Mouse (Mus musculus) kidney, adult 9 months (tissue): ENCODE measurements around the gene Ehbp1.
A peak's percentile ranks its signal among the peaks of the same experiment; 100 is the strongest.

Experiments
- DNase-seq: peaks from one replicate; pipeline ENCODE4 v3.0.0; 2022

The Ehbp1 gene

DNA sequence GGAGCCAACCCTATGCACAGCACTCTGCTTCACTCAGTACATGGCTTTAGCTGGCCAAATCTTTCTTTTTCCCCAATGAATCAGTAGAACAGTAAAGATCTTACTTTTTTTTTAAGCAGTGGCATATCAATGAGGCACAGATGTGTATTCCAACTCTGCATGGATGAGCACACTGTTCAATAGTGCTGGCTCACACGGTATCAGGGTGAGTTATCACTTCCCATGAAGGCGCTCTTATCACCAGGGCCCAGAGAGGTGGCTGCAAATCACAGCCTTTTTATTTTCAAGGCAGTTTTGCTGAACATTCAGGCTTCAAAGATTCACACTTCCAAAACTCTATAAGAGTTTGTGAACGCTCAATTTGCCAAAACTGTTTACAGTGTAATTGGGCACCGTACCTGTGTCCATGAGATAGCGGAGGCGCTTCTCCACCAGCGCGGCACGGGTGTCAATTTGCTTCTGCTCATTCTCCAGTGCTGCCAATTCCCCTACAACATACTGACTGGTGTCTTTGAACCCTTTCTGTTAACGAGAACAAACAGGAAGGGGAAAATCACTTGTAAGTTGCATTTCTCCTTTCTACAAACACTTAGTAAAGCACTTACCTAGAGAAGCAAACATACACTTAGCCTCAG lies 288.9 kb downstream of the Ehbp1 start:
- no peak for DNase-seq

DNA sequence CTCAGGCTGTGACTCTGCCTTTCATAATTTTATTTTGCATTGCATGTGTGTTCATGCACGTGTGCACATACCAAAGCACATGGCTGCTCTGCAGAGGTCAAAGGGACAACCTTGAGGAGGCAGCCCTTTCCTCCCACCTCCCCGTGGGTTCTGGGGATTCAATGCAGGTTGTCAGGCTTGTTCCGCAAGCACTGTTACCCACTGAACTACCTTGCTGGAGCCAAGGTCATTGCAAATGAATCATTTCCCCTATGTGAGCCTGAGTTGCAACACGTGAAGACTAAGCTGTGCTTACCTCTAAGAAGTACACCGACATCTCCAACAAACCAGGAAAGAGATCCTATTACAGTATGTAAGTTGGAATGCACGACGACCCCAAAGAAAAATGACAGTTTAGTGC lies 291.2 kb downstream of the Ehbp1 start:
- DNase-seq = peak; percentile 18

DNA sequence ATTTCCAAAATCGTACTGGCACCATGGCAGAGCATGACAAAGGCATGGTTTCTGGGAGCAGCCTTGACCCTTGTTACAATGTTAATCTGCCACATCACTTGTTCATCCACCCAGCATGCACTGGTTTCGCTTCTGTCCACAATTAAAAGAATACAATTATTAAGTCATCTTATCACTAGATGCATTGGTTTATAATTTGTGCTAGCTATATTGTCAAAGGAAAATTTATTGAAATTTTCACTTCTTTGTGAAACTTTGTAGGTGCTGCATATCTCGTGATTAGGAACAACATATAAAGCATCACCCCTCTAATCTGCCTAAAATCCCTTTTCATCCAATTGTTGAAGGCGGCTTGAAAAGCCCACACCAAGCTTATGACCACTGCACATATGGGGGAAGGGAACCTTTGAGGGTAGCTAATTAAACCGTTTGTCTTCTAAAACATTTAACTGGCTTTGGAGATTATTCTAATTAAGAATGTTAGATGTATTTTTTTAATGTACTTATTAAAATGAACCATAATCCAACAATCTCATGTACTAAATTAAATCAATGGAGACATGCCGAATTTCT lies 302.2 kb downstream of the Ehbp1 start:
- no peak for DNase-seq

DNA sequence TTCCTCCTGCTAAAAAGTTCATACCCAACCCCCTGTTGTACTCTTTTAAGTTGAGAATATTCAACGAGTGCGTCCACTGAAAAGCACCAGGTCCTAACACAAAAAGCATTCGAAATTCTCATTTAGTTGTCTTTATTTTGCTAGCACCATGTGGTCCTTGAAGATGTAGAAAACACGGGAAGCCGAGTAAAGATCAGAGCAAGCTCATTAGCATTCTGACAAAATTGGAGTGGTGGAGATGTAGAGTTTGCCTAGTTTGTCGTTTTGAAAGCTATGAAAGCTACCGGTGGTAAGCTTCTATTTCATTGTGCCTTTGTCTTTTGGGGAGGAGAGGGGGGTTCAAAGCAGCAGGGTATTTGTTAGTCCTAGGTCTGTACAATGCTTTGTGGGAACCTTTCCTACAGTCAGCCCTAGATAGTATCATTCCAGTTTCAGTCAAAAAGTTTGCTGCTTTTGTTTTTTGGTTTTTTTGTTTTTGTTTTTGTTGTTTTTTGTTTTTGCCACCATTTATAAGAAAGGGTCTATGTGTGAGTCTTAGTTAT lies 307.5 kb downstream of the Ehbp1 start:
- no peak for DNase-seq

DNA sequence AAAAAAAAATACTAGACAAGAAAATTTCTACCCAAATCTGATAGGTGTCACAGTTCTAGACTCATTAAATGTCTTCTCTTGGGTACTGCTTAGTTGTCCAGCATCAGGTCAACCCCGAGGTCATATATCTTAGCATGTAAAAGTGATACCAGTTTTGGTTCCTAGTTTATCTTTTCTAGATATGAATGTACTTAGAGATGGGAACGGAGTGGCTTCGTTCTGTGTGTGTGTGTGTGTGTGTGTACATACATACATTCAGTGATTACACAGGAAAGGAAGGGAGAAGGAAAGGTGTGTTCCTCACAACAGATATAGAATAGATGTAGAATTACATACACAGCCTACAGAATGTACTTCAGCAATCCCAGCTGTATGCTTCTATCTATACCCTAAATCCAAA lies 308.5 kb downstream of the Ehbp1 start:
- no peak for DNase-seq

DNA sequence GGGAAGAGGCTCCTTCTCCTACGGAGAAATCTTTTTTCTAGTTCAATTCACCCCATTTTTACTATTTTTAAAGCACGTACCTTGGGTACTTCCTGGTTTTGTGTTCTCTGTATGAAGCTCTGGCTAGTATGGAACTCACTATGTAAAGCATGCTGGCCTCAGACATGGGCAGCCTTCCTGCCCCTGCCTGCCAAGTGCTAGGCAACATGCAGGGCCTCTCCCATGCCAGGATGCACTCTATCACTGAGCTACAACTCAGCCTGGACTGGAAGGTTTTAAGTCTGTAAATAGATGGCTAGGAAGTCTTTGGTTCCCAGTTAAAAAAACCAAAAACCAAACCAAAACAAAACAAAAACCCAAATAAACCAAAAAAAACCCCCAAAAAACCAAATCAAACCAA lies 321.5 kb downstream of the Ehbp1 start:
- no peak for DNase-seq

DNA sequence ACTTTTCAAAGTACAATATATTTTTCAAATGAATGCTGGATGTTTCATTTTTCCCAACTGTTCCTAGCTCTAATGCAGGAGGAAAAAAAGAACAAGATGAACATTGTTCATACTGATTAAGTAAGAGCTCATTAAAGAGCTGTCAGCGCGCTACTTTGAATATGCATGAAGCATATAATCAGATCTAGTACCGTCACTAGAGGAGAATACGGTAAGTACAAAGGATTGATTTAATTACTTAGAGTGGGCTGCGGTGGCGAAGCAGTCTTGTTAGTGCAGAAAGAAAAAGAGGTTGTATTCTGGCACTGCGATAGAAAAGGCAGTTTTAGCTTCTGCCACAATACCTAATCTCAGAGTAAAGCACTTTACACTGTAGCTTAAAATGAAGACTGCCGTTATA lies 324.6 kb downstream of the Ehbp1 start:
- no peak for DNase-seq

DNA sequence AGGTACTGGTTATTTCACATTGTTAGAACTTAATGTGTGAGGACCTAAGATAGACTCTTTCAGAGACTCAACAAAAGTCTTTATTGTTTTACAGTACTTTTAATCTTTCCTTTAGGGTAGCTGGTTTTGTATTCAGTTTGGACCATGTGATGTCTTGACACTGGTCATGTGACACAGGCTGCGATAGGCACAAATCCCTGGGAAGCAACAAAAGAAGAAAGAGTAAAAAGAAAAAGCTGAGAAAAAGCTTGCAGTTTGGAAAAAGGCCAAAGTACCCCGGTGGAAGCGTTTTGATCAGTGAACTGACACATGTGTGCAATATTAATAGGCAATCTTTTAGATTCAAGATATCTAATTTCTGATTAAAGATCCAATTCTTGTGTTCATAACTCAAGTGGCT lies 325.8 kb downstream of the Ehbp1 start:
- DNase-seq = no peak

DNA sequence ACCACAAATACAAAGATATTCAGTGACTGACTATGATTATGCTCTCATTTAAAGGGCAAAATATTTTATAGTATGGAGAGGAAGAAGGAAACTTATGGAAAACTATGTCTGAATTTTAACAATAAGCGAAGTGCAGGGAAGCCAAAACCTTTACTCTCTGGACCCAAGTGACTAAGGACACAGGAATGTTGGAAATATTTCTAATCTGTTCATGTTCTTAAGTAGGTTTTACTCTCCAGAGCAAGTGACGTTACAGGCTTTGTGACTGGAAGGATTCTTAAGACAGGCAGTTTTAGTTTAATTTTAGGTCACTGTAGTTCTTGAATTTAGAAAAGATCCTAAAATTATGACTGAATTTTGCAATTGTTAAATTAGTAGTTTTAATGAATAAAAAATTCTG lies 333.3 kb downstream of the Ehbp1 start:
- no peak for DNase-seq

DNA sequence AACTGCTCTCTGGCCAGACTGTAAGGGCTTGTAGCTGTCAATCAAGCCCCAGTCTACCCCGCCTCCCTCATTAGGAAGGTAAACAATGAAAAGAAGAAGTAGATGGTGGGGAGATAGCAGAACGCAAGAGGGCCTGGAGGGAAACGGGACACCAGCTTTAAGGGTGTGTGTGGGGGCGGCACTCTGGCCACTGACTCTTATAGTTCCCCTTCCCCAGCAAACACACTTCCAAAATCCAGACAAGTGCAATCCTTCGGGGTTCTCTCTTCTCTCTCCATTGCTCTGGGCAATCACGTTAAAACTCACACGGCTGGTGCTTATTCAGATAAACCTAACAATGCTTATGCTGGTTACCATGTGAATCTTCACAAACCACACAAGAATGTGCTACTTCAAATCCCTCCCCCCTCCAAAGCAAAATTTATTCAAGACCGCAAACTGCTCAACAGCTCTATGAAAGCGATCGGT lies 333.9 kb downstream of the Ehbp1 start:
- no peak for DNase-seq

DNA sequence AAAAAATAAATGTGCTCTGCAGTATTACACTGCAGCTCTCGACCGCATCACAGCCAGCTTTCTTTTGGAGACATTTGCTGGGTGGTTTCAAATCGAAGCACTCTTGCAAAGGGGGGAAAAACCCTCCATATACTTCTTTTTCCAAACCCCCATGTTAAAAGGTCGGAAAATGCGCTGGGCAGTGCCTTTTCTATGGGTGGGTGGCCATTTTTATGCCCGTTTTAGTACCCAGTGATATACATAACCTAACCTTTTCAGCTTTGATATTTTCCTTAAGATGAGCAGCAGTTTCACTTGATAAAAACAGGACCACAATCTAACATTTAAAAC lies 334.3 kb downstream of the Ehbp1 start:
- no peak for DNase-seq

DNA sequence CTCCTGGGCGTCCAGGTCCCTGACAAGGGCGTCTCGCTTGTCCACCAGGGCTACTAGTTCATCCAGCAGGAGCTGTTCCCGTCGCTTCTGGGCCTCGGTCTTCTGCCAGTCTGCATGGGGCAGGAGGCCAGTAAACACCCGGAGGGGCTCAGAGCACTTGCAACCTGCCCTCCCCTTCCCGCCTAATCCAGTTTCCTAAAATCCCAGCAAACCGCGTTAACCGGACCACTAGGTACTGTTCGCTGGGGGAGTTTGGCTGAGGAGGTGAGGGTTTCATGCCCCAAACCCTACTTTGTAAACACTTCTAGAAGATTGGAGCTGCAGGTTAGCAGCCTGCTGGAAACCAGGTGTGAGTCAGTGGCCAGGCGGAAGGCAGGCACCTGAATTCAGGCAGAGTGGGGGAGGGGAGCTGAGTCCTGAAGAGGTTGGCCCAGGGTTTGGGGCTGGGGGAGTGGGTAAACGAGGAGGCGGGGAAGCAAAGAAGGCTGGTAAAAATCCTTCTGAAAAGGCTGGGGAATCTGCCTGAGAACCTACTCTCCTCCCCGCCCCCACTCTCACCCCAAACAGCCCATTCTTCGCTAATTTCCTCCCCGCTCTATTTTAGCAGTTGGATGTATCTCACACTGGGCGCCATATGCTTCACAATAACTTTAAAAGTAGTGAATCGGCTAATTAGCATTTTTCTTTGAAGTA lies 334.9 kb downstream of the Ehbp1 start:
- no peak for DNase-seq

DNA sequence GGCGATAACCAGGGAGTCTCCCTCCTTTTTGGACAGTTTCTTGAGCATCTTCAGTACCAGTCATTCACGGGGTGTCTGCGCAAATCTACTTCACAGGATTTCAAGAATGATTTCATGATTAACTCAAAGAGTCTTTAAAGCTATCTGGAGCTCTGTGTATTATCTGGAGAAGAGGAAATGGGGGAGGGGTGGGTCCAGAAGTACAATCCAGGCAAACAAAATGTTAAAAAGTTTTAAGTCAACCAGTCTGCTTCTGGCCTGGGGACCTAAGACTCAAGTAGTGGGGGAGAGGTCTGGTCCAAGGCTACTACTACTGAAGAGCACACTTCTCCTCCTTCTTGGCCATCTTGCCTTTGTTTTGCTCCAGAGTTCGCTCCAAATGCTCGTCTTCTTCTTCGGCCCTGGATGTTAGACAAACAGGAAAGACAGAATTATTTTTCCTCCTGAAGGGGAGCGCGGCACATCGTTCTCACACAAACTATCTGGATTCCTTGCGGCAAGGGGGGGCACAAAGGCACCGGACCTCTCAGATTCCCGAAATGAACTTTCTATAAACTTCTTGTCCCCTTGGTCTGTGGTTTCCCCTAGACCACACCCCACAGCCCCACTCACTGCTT lies 335.5 kb downstream of the Ehbp1 start:
- DNase-seq = no peak

DNA sequence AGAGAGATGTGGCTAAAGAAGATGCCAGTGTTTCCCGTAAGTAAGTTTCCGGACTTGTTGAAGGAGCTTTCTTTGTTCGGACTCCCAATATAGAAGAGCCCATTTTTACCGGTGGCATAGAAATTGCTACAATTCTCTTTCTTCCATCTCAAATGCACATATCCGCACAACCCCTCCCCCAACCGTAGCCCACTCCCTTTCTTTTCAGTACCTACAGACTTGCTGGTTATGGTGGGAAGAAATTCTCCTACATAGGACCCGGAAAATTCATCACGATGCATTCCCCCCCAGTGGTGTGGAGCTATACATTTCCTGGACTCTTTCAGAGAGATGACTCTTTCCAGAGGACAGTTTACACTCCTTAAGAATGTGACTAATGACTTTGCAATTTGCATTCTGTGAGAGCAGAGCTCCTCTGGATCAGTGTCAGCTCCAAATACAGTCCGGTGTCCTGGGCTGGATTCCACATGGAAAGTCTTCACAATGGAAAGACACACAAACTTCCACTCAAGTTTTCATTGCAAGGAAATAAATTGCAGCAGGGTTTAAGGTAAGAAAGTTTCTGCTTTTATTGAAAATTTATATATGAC lies 336.7 kb downstream of the Ehbp1 start:
- no peak for DNase-seq

DNA sequence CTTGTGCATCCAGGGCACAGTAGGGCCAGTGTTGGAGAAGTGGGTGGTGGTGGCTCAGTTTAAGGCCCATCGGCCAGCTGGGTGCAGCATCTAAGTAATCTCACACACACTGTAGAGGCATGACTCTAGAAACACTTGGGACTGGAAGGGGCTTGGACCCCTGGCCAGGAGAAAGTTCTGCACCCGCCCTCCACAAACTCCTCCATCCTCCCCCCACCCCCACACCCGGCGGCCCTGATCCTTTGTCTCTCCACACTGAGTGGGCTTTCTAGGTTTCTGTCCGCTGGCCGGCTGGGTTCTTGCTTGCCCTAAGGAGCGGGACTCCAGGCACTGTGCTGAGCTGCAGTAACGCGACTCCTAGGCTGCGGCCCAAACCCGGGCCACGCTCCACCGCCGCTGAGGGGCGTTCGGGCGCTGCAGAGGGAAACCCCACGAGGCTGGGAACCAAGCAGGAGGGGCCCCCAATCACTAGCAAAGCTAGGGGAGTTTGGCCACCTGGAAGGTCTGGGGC lies 337.7 kb downstream of the Ehbp1 start:
- no peak for DNase-seq

DNA sequence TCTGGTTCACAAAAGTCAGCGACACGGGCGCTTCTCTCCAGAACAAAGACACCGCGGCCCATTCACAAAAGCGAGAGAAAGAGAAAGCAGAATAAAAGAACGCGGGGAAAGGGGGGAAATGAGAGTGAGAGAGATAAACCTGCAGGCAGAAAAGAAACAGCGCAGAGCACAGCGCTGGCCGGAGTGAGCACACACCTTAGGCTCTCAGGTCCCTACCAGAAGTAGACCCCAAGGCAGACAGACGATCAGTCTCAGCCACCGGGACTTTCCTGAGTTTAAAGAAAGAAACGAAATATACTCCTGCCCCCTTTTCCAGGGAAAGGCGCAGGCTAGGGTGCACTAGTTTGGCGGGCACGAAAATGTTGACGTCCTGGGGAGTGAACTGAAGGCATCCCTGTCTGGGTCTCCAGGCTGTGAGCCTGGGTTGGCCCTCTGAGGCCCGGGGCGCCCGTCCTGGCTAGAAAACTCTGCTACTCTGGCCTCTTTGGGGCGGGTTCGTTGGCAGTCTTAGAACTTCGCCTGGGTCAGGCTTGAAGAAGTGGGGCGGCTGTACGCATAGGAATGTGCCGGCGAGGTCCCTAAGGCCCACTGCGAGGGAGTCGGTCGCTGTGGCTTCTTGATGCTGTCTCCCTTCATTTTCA lies 338.6 kb downstream of the Ehbp1 start:
- peak; percentile 24 for DNase-seq

DNA sequence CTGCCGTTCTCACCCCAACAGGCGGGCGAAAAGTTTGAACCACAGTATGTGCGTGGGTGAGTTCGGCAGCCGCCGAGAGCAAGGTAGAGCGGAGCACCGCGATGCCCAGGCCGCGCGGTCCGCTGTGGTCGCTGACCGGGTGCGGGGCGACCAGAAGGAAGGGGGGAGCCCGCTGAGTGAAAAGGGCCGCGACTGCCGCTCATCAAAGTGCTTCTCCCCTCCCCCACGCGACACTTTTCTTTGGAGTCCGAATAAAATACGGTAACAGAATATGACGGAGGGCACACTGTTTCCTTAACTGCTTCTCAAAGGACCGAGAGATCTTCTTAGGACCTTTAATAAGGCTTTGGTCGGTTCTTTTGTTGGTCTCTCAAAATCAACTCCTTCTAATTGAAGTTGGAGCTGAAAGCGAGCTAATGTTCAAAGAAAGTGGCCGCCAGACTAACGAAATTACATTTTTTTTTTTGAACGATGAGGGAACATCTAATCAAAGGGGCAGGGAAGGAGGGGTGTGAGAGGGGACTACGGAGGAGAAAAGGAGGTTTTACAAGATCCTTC lies 339.2 kb downstream of the Ehbp1 start, which contains the start of gene Otx1:
Otx1 (minus strand) TSS at position 115 of the 558 bp plus-strand sequence.
- peak; percentile 12 for DNase-seq

DNA sequence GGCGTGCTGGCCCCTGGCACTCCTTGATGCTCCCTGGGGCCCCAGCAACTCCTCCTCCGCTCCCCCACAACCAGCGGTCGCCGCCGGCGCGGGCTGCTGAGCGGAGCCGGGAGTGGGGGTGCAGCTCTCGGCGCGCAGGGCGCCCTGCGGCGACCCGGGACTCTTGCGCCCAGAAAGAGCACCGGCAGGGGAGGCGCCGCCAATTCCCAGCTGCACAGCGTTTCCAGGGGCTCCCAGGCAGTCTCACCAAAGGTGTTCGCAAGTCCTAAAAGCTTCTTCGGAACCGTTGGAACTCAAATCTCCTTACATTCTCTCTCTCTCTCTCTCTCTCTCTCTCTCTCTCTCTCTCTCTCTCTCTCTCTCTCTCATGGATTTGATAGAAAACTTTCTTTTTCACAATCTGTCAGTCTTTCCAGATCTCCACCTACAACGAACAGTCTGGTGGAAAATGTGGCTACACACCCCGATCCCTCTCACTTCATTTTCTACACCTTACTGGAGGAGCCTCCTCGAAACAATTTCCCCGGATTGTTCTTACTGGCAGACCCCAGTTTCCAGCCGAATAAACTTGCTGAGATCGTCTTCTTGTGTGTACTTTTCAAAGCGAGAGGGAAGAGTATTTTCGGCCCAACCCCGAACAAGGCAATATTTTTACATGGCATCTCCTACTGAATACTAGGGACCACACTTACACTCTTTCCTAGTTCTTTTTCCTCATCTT lies 339.9 kb downstream of the Ehbp1 start:
- DNase-seq = peak; percentile 22

DNA sequence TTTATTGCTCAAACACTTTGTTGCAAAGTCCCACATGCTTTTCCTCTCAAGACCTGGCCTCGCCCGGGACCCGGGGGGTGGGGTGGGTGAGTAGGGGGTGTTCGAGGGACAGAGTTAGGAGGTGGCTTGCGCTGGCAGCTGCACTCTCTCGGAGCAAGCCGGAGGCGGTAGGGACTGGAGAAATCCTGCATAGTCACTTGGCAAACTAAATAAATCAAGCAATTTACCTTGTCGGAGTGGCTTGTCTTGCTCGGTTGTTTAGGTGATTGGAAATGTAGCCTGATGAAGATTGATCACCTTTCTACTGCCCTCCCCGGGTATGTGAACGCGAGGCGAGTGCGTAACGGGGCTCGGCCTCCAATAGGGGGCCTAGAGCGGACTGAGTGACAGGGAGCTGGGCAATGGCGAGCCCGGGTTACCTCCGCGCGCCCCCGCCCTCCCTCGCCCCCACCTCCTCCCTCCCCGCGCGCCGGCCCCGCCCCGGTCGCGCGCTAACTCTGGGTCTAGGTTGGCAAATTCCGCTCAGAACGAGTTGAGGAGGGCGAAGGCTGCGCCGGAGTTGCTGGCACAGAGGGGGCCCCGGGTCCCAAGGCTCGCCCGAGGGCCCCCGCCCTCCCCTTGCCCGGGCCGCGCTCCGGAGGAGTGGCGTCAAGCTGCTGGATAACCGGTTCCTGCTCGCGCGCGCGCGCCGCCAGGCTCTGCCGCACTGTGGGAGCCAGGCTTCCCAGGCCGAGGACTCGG lies 340.6 kb downstream of the Ehbp1 start:
- DNase-seq = peak; percentile 30

DNA sequence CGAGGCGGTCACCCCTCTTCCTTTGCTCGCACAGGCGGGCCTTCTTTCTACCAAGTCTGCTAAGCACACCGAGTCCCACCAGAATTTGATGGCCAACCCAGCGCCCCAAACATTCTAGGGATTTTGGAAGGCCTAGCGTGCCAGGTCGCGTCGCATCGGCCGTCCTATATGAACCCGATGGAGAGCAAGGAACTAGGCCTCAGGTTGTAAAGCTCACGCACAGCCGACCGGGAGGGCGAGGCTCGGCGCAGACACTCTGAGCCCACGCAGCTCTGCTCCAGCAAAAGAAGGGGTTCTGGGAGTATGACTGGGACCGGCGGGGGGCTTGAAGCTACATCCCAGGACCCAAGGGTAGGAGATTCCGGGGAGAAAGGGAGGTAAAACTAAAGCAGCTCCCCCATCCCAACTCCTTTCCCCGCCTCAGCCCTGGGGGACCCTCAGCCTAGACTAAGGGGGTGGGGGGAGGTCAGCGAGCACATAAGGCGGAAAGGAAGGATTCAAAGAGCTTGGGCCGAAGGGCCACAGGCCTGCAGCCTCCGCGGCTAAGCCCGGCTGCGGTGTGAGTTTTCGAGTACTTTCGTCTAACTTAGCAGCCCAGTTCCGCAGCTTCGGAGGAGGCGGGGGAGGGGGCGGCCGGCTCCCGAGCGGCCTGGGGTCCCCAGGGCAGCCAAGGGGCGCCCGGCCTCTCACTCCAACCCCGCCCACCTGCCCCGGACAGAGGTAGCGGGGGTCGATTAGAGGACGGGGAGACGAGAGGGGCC lies 341.6 kb downstream of the Ehbp1 start:
- DNase-seq = no peak
